Mouse (Mus musculus): ENCODE measurements at regions not wholly inside any gene's neighbourhood (a gene's known extent, or its start where the extent isn't known, plus 50 kb on each side); places are given as distances from the start of the nearest gene placed in this dataset.

DNA sequence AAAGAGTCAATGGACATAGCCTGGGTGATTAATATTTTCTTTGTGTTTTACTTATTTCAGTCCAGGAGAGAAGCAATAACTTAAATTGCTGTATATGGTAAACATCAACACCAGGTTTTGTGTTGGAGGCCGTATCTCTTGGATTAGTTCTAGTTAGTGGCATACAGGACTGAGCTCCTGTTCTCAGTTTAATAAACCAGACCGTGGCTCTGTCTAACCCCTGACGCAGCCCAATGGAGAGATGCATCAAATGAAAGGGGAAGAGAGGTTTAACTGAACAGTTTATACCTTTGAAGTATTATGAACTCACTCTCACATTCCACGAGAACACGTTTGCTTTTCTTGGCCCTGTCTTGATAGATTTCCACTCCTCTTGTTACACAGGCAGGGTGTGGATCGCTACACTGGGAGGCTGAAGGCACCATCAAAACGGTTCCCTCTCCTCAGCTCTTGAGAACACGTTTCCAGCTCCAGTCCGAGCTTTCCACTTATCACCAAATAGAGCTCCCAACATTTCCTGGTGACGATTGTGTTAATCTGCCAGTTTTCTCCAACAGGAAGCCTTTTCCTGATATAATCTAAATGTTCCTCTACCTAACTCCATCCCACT, 54.0 kb upstream of the Cerkl start:
- DNase-seq = no peak

DNA sequence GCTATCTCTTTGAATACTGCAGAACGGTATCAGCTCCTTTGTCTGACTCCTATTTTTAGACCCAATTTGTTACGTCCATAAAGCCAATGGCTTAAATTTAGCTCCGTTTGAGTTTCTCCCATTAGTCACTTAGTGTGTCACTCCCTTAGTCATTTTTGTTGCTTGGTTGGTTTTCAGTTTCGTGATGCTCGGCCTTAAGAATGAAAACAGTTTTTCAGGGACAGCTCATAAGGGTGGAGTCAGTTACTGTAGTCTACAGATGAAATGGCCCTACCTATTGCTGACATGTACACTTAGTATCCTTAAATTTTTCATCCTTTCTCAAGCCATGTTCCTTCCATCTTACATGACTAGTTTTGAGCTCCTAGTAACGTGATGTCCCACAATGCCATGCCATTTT, 54.5 kb upstream of the Cerkl start:
- DNase-seq = no peak

DNA sequence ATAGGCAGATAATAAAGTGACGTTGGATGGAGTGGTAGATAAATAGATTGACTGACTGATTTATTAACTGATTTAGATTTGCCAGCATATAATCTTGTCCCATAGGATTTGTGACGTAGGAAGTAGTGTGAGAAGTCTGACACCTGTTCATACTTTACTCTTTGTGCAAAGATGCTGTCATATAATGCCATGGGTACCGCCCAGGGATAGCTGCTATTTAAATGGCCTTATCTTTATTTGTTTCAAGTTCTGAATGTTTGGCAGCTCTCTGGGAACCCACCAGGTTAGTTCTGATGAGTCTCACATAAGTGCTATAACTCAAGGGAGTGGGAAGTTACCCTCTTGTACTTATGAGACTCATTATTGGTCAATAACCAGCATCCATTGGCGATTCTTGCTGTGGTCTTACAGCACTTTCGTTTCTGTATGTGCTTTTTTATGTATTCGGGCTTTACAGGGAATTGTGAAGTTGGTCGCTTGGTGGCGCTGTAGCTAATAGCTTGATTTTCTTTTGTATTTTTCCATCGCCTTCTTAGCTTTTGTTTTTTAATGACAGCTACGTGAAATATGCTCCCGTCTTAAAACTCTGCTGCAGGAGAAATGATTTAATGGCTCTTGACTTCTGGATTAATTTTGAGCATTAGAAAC, 55.2 kb upstream of the Cerkl start:
- DNase-seq = peak; percentile 94

DNA sequence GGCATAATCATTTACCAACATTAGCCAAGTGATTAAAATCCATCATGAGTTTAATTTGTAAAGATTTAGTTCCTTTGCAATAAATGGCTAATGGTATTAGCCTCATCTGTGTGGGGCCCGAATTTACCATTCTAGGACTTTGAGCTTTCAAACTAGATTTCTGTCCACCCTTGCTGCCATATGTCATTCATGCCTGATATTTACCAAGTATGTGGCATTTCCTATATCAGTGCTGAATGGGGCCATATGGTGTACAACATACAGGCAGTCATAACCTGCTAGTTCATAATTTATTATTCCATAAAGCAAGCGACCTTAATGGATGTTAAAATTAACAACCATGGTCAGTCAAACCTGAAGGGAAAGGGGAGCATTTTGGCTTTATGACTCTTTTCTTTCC, 55.8 kb upstream of the Cerkl start:
- DNase-seq = no peak

DNA sequence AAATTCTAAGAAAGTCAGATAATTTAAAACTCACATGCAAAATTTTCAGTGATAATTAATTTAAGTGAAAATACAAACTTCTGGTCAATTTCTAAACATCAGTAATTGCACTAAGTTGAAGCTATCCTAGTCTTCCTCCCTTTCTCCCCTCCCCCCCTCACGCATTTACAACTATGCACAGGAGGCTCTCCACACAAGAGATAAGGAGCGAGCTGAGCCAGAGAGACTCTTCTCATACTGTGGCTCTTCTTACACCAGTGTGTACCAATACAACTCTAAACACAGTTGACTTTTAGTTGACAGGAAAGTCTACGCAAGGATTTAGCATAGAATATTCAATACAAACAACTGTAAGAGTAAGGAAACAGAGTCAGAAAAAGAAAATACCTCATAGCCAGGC, 57.1 kb upstream of the Cerkl start:
- DNase-seq = no peak

DNA sequence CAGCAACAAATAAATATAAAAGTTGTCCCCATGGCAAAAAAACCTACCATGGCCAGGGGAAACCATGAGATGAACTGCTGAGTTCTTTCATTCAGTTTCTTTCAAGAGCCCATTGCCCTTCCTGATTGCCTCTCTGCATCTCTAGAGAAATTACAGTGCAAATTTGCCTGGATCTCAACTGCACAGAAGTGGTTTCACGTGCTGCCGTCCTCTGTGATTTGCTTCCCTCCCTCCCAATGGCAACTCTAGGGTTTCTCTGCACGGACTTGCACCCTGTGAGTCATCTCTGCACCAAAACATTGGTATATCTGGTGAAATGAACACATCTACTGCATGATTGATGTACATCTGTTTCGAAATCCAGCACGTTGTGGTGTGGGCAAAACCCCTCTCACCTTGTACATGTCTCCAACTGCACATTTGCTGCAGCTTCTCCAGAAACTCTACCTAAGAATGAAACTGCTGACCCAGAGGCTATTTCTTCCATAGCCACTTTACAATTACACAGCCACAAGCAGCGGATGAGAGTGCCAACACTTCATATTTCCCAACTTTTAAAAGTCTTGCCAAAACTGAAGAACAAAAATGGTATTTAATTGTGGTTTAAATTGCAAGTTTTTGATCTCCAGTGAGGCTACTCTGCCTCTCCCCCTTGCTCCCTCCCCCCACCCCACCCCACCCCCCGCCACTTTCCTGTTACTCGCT, 61.6 kb upstream of the Cerkl start:
- no peak for DNase-seq

DNA sequence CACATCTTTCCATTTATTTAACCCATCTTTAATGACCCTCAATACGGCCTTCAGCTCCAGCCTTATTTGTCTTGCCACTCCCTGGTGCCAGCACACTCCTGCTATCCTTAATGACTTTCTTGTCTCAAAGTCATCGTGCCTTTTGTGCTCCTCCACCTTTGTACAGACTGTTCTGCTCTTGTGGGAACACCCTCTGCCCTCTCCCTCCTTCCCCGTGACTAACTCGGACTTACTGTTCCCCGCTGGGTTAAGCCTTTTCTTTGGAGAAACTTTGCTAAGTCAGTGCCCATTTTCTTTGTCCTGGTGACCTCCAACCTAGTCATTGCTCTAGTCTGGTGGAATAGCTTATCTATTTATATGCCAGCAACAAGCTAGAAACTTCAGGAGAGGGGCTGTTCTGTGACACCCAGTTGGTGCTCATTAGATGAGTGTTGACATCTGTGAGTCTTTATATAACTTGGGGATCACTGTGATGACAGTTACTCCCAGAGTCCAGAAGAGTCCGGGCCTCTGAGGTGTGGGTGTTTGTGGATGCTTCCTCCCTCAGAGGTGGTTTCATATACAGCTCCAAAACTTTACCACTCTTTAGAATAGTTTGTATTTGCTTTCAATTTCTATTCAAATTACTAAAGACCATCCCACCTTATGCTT, 63.3 kb upstream of the Cerkl start:
- no peak for DNase-seq

DNA sequence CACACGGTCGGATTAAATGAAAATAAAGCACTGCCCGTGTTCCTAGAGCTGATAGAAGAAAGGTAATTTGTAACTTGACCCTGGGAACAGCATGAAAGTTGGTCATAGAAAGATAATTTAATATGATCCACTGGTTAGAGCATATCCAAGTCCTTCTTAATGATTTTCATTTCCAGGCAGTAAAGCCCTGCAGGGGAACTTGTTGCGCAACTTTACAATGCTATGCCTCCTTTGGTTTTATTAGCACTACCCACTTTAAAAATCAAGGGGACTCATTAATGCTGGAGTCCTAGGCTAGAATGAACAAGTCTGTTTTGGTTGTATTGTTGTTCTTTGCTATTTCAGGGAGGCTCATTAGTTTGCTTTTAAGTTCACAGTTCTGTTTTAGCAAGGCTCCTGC, 66.9 kb upstream of the Cerkl start:
- no peak for DNase-seq

DNA sequence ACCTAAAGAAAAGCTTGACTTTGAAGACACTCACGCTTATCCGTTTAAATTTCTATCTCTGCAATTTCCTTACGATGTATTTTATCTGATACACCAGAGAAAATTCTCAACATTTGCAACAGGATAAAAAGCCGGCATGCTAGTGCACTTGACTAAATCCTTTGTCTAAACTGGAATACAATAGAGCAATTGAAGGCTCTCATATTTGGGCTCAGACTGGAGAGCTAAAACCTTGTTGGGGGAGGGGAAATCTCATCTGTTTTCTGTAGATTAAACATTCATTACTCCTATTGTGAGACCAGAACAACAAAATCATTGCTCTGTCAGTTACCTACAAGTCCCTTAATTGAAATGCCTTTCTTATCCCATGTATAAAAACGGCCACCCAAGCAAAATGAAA, 70.9 kb upstream of the Cerkl start:
- DNase-seq = peak; percentile 24

DNA sequence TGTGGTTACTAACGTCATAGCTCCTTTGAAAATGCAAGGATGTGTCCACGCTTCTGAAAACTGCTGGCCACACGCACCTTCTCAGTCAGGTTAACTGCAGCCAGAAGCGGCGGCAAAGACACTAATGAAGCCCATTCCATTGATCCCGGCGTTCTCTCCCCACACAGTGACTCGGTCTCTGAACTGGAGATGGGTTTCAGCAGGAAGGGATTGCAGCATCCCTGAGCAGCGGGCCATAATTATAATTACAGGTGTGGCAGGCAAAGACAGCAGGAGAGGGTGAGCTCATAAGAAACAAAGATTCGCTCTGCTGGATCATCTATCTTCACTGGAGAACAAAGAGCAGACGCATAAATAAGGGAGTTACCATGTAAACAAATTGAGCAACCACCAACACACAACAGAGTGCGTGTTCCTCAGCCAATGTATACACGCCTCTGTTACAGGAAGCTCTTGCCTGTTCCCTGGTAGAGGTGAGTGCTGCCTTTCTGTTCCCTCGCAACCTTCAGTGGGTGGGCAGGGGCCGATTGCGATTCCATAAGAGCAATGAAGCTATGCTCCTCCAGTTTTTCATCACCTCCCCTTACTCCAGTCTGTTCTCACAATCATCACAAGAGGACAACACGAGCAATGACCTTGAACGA, 71.9 kb upstream of the Cerkl start:
- peak; percentile 61 for DNase-seq

DNA sequence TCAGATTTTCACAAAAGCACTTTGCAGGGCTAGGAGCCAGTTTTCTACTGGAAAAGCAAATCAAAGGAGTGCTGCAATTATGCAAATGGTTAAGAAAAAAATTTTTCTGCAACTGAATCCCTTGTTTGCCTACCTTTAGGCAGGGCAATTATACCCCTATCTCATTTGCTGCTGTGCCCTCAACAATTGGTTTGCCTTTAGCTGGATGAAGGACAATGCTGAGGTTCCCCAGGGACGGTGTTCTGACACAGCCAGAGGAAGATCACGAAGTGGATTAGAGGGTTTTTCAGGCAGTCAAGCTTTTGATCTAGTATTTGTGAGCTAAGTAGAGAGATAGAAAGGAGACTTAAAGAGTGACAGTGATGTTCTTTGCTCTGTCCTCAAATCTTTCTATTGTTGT, 72.6 kb upstream of the Cerkl start:
- DNase-seq = peak; percentile 30

DNA sequence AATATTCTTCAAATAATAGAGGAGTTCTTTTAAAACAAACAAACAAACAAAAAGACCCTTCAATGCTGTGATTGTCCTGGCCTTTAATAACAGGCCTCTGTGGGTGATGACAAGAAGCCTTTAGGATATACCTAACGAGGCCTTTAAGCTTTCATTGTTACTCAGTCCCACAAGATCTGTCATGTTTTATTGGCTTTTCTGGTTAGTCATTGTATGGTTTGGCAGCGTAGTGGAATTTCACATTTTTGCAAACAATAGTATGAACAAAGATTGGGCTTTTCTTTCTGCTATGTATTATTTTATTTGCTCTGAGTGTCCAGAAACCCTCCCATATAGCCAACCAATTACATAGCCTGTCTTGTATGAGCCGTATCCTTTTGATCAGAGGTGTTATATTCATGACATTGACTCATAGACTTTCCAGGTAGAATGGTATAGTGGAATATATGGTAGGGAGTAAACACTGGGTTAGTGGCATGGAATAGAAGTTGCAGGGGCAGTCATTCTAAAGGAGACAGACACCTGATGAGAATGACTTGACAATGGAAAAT, 76.1 kb upstream of the Cerkl start:
- DNase-seq = peak; percentile 12

DNA sequence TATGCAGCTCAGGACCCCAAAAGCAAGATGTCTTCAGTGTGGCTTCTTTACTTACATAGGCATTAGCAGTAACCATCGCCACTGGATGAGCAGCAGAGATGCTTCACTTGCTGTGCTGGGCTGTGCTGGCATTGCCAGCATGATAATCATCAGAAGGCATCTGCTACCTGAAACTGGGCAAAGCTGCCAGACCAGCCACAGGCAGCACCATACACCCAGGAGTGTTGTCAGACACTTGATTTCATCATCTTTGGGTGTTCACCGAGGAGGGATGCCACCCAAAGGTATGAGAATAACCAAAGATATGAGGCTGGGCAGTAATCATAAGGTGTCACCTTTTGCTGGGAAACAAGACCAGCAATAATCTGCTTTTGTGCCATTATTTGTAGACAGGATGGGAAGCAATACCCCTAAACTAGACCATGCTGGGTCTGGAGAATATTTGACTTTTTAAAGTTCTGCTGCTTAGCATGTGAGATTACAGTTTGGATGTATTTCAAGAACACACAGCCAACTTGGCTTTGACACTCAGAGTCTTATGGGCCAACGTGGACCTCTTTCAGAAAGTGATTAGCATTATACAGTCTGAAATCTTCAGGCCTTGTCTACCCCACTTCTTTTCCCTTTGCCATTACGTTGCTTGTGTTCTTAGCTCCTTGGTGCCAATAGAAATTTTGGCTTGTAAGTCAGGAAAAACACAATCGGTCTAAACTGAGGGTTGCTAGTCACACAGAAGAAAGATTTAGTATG, 80.7 kb upstream of the Cerkl start:
- DNase-seq = peak; percentile 81

DNA sequence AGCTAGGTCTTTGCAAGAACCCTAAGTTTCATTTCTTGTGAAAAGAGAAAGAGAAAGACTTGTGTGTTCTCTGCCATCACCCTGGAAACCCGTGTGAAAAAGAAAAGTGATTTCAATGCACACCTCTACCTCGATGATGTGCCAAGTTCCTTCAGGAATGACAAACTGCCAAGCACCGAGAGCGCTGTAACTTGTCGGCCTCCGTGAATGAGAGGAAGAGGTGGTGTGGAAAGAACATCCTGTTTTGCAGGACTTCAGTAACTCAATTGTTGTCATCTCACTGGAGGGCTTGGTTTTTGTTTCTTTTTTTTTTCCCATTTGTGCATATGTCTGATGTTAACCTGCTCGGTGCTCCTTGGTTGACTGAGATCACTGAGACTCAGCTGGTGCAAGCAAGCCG, 83.8 kb upstream of the Cerkl start:
- peak; percentile 94 for DNase-seq

DNA sequence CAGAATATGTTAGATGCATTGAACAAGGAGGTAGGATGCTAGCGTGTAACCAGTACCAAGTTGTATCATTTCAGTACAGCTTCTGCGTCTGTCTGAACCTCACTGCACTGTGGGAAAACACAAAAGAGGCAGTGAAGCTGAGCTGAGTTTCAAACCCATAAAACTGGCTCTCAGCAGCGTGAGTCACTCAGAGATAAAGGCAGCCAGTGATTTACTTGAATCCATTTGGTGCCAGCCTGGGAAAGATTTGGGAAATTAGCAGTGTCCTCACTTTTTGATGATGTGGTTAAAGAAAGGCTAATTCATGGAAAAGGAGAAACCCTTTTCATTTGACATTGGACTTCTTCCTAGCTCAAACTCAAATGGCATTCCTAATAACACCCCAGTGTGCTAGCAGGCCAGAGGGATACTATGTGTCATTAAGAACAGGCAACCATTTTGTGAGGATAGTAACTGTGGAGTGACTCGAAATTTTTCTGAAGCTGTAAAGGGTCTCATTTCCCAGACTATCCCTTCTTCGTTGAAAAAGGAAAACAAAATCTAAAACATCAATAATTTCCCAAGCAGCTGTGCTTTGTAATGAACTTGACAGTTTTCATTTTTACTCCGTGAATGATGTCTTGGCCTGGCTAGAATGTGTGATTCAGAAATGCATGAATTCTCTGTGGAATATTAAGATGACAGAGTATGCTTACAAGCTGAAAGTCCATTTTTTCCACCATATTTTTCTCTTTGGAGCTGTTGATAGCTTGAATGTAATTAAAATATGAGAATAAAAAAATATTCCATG, 85.8 kb upstream of the Cerkl start:
- DNase-seq = peak; percentile 90

DNA sequence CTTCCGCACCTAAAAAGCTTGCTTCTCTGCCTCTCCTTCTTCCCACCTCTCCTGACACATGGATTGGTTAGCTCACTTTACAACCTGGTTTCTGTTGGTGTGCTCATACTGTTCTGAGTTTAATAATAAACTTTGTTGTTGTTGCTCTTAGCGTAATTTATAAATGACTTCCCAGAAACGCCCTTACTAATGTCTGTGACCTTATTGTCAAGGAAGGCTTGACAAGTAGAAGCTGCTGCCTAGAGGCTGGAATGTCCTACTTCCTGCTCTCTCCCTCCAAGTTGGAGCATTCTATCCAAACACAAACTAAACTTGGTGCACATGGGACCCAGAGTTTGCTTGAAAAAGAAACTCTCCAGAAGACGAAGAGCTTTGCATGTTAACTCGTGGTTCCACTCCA, 86.9 kb upstream of the Cerkl start:
- peak; percentile 96 for DNase-seq

DNA sequence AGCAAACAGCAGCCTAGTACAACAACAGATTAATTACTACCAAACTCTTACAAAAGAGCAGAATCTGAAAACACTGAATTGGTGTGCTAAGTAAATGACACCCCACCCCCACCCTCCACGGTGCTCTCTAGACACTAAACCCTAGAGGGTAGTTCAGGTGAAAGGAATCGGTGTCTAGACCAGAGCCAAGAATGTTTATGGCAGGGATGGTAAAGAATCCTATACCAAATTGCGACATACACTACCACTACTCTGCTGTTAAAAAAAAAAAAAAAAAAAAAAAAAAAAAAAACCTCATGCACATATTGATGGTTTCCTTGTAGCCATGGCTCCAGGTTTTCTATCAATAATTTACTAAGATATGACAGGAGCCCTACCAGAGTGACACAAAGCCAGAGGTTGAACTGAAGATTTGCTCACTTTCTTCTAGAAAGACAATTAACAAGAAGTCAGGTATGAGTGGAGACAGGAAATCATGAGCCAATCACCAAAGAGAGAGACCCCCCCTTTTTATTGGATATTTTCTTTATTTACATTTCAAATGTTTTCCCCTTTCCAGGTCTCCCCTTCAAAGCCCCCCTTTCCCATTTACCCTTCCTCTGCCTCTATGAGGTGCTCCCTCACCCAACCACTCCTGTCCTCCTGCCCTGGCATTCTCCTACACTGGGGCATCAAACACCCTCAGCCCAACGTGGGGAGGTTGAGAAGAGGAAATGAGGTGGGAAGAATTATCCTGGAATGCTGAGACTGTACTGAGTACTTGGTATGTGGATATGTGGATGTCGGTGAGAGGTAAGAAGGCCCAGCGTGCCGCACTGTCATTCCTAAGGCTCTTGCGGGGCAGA, 87.6 kb upstream of the Cerkl start:
- DNase-seq = peak; percentile 87

DNA sequence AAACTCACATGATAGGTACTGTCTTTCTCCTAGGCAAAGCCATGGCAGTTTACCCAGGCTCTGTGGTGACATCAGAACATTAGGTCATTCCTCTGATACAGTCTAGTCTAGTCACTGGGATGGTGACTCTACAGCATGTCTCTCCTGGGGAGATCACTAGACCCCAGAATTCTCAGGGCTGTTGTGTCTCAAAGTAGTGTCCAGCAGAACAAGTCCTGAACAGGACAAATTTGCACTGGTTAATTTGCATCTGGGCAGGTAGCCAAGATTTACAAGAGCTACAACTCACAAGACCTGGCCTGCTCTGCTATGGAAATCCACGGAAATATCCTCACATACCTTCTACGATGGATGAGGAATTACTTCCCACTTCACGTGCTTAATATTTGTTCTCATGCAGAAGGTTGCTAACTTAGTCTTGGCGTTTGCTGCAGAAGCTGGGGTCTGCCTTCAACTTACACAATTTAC, 88.2 kb upstream of the Cerkl start:
- no peak for DNase-seq

DNA sequence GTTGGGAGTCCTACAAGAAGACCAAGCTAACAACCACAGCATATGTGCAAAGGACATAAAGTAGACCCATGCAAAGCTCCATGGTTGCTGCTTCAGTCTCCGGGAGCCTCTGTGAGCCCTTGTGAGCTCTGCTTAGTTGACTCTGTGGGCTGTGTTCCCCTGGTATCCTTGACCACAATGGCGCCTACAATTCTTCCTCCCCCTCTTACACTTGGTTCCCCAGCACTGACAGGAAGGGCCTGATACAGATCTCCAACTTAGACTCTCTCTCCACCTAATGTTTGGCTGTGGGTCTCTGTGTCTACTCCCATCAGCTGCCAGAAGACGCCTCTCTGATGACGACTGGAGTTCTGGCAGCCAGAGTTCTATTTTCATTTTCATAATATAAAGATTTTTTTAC, 88.9 kb upstream of the Itprid2 start:
- DNase-seq = peak; percentile 88

DNA sequence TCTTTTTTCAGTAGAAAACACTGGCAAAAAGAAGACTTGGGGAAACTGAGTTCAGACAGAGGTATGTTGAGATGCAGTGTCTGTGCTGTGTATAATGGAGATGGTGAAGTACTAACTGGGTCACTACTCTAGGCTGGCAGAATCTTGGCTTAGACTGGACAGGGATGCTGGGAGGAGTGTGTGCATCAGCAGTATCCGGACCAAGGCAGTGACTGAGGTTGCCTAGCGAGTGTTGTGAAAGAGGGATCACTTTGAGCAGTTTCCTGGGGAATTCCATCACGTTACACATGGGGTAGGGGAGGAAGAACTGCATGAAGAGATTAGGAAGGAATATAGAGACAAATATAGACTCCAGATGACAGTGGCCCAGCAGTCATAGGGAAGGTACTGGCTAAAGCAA, 87.9 kb upstream of the Itprid2 start:
- peak; percentile 88 for DNase-seq

Measured in heart, adult 11 months (tissue).